Mouse (Mus musculus) midbrain, embryonic 15.5 days (tissue): ENCODE data around the gene Neu1. TPM values are rescaled to one million over a fixed set of nuclear protein-coding genes. Genes with fewer than 3 reads are reported as not detected.

ENCODE experiments used
- ATAC-seq: fragments of 200-750 bp; cut with Nextera tagmentation; replicated peaks from 2 replicates; pipeline ENCODE4 v1.8.0; 2017; ENCODE audit warnings: moderate TSS enrichment
- H3K27ac ChIP-seq: fragments of 300-500 bp; sonication (generic); 2 replicates; pipeline ENCODE4 v1.5.1; 2015; ENCODE audit warnings: mild to moderate bottlenecking, inconsistent platforms
- H3K27me3 ChIP-seq: fragments of 300-500 bp; sonication (generic); replicated peaks from 2 replicates; pipeline ENCODE4 v1.6.1; 2015; ENCODE audit warnings: inconsistent platforms
- H3K36me3 ChIP-seq: fragments of 300-500 bp; sonication (generic); replicated peaks from 2 replicates; pipeline ENCODE4 v1.6.1; 2015; ENCODE audit warnings: inconsistent platforms
- H3K4me1 ChIP-seq: fragments of 300-500 bp; sonication (generic); 2 replicates; pipeline ENCODE4 v1.6.1; 2015; ENCODE audit warnings: inconsistent platforms
- H3K4me2 ChIP-seq: fragments of 300-500 bp; sonication (generic); 2 replicates; pipeline ENCODE4 v1.6.1; 2015; ENCODE audit warnings: inconsistent platforms, mild to moderate bottlenecking, moderate library complexity
- H3K4me3 ChIP-seq: fragments of 300-500 bp; sonication (generic); 2 replicates; pipeline ENCODE4 v1.5.1; 2015; ENCODE audit warnings: mild to moderate bottlenecking, inconsistent platforms
- H3K9ac ChIP-seq: fragments of 300-500 bp; sonication (generic); 2 replicates; pipeline ENCODE4 v1.6.1; 2015; ENCODE audit warnings: mild to moderate bottlenecking, inconsistent platforms
- H3K9me3 ChIP-seq: fragments of 300-500 bp; sonication (generic); 2 replicates; pipeline ENCODE4 v1.6.1; 2016; ENCODE audit warnings: inconsistent platforms
- WGBS: fragments of 180-500 bp; shearing (Covaris S2); methylation state at CpG from one replicate; pipeline ENCODE4 v1.1.7; 2015; ENCODE audit warnings: mixed read lengths; 5-methylcytosine and 5-hydroxymethylcytosine counted together
- polyA plus RNA-seq: library from polyadenylated mRNA; unstranded; fragments of >200 nt; fragmentation: Nextera tagmentation; extraction: Ambion mirVana; gene quantifications from 2 replicates; pipeline ENCODE4 v1.2.1, GENCODE M21; 2015

The Neu1 gene
- polyA plus RNA-seq, 1 experiment from 2014 or later, result 36.1 TPM

GRCm38 (mm10) chr17:34980655-34981054 lies 49.6 kb downstream of the Neu1 start:
- Histone ChIP-seq H3K9ac (peak overlapping the region; percentile 69), H3K9me3 (no peaks in the 10 kb centered on the region), H3K4me1 (peaks cover 23% of the 10 kb centered on the region), H3K27me3 (no peaks in the 10 kb centered on the region), H3K4me3 (peak overlapping the region; percentile 63), H3K4me2 (peak overlapping the region; percentile 73), H3K36me3 (peaks cover 5% of the 10 kb centered on the region; the same call in 1 of the 2 replicates), H3K27ac (peak overlapping the region; percentile 96; the same call in 1 of the 2 replicates)
- 11% methylated on average over 2 of the region's 2 CpGs for WGBS
- ATAC-seq, result no peak

- H3K4me3 ChIP-seq, result peak within 1 kb of the TSS; percentile 63
- peaks cover 23% of the 10 kb centered on the region for H3K4me1 ChIP-seq
- H3K9me3 ChIP-seq, result no peaks in the 10 kb centered on the region
- ATAC-seq, result peak; percentile 97
- H3K36me3 ChIP-seq, result peaks cover 14% of the 10 kb centered on the region; the same call in 1 of the 2 replicates
- H3K4me2 ChIP-seq, result peak within 1 kb of the TSS; percentile 73
- peak within 1 kb of the TSS; percentile 69 for H3K9ac ChIP-seq
- under 1% methylated on average over 56 of the region's 58 CpGs for WGBS
- H3K27ac ChIP-seq, result peak within 1 kb of the TSS; percentile 96
- no peaks in the 10 kb centered on the region for H3K27me3 ChIP-seq
Observed at GRCm38 (mm10) chr17:34981690-34982180, 50.7 kb downstream of the Neu1 start, which contains the start of gene Lsm2. Gene Lsm2 (plus strand): TSS chr17:34981862.

GRCm38 (mm10) chr17:34982328-34982727 lies 51.3 kb downstream of the Neu1 start:
- under 1% methylated on average over 15 of the region's 15 CpGs for WGBS
- ATAC-seq, result peak; percentile 38; the same call in 1 of the 2 replicates

GRCm38 (mm10) chr17:34984218-34984617 lies 53.2 kb downstream of the Neu1 start:
- no peak overlapping the region for H3K4me2 ChIP-seq
- H3K4me1 ChIP-seq, result peaks cover 23% of the 10 kb centered on the region
- H3K9me3 ChIP-seq, result no peaks in the 10 kb centered on the region
- H3K27ac ChIP-seq, result no peak overlapping the region
- WGBS, result 70% methylated on average over 2 of the region's 2 CpGs
- H3K36me3 ChIP-seq, result peaks cover 14% of the 10 kb centered on the region; the same call in 1 of the 2 replicates
- no peak overlapping the region for H3K9ac ChIP-seq
- no peak overlapping the region for H3K4me3 ChIP-seq
- no peak for ATAC-seq
- H3K27me3 ChIP-seq, result no peaks in the 10 kb centered on the region

More at GRCm38 (mm10) chr17:34982328-34982727, 51.3 kb downstream of the Neu1 start:
- Histone ChIP-seq H3K36me3 (peaks cover 14% of the 10 kb centered on the region; the same call in 1 of the 2 replicates), H3K9ac (peak overlapping the region; percentile 69), H3K9me3 (no peaks in the 10 kb centered on the region), H3K4me3 (peak overlapping the region; percentile 63), H3K4me1 (peaks cover 23% of the 10 kb centered on the region), H3K4me2 (peak overlapping the region; percentile 73), H3K27ac (peak overlapping the region; percentile 96), H3K27me3 (no peaks in the 10 kb centered on the region)

Other genes starting within 250 kb of the Neu1 start
- gene C4b, start 187.4 kb upstream of the Neu1 start, polyA plus RNA-seq, result 0.22 TPM in 2 replicates
- gene Cyp21a1, start 126.7 kb upstream of the Neu1 start, polyA plus RNA-seq, result not detected in 2 replicates
- 41.2 and 50.4 TPM in 2 replicates for gene Stk19, start 94.3 kb upstream of the Neu1 start, polyA plus RNA-seq
- gene Dxo, start 94.2 kb upstream of the Neu1 start, polyA plus RNA-seq, result 75.0 and 79.1 TPM in 2 replicates
- gene Skiv2l, start 81.0 kb upstream of the Neu1 start, polyA plus RNA-seq, result 67.4 and 73.8 TPM in 2 replicates
- 76.3 and 82.3 TPM in 2 replicates for gene Nelfe, start 80.9 kb upstream of the Neu1 start, polyA plus RNA-seq
- 2.6 and 3.3 TPM in 2 replicates for gene Cfb, start 68.7 kb upstream of the Neu1 start, polyA plus RNA-seq
- 17.4 and 17.5 TPM in 2 replicates for gene Zbtb12, start 51.8 kb upstream of the Neu1 start, polyA plus RNA-seq
- gene Gm20547, start 49.2 kb upstream of the Neu1 start, polyA plus RNA-seq, result 0.18 TPM in 1 of 2 replicates, not detected in the other
- gene C2, start 33.0 kb upstream of the Neu1 start, polyA plus RNA-seq, result 2.1 and 3.1 TPM in 2 replicates
- 113 and 119 TPM in 2 replicates for gene Ehmt2, start 32.8 kb upstream of the Neu1 start, polyA plus RNA-seq
- gene Slc44a4, start 16.8 kb upstream of the Neu1 start, polyA plus RNA-seq, result not detected in 2 replicates
- 0.24 and 0.31 TPM in 2 replicates for gene Hspa1b, start 28.0 kb downstream of the Neu1 start, polyA plus RNA-seq
- gene Gm20481, start 38.7 kb downstream of the Neu1 start, polyA plus RNA-seq, result not detected in 2 replicates
- 12.7 and 13.3 TPM in 2 replicates for gene Hspa1a, start 40.9 kb downstream of the Neu1 start, polyA plus RNA-seq
- gene Hspa1l, start 41.5 kb downstream of the Neu1 start, polyA plus RNA-seq, result 1.2 and 1.5 TPM in 2 replicates
- 103 and 111 TPM in 2 replicates for gene Lsm2, start 50.6 kb downstream of the Neu1 start, polyA plus RNA-seq
- gene Vars, start 69.7 kb downstream of the Neu1 start, polyA plus RNA-seq, result 63.1 and 70.2 TPM in 2 replicates
- gene Vwa7, start 85.3 kb downstream of the Neu1 start, polyA plus RNA-seq, result 0.06 and 0.15 TPM in 2 replicates
- 2.5 and 2.7 TPM in 2 replicates for gene Sapcd1, start 96.8 kb downstream of the Neu1 start, polyA plus RNA-seq
- 1.6 and 3.3 TPM in 2 replicates for gene Msh5, start 115.5 kb downstream of the Neu1 start, polyA plus RNA-seq
- gene Clic1, start 118.7 kb downstream of the Neu1 start, polyA plus RNA-seq, result 62.4 and 72.1 TPM in 2 replicates
- gene Ddah2, start 127.8 kb downstream of the Neu1 start, polyA plus RNA-seq, result 337 and 380 TPM in 2 replicates
- gene Ly6g6c, start 134.1 kb downstream of the Neu1 start, polyA plus RNA-seq, result 0.31 TPM in 1 of 2 replicates, not detected in the other
- gene Mpig6b, start 134.9 kb downstream of the Neu1 start, polyA plus RNA-seq, result 0.21 and 0.43 TPM in 2 replicates
- gene Ly6g6e, start 145.6 kb downstream of the Neu1 start, polyA plus RNA-seq, result 0.21 and 0.32 TPM in 2 replicates
- 1.9 and 2.5 TPM in 2 replicates for gene Ly6g6d, start 146.8 kb downstream of the Neu1 start, polyA plus RNA-seq
- gene Ly6g6f, start 154.4 kb downstream of the Neu1 start, polyA plus RNA-seq, result not detected in 2 replicates
- gene Abhd16a, start 158.0 kb downstream of the Neu1 start, polyA plus RNA-seq, result 105 and 113 TPM in 2 replicates
- gene Ly6g5c, start 177.0 kb downstream of the Neu1 start, polyA plus RNA-seq, result not detected in 2 replicates
- gene Ly6g5b, start 184.2 kb downstream of the Neu1 start, polyA plus RNA-seq, result 1.1 and 2.2 TPM in 2 replicates
- gene Gpank1, start 190.2 kb downstream of the Neu1 start, polyA plus RNA-seq, result 25.9 and 28.9 TPM in 2 replicates
- gene Csnk2b, start 190.8 kb downstream of the Neu1 start, polyA plus RNA-seq, result 316 and 319 TPM in 2 replicates
- 8.3 and 9.6 TPM in 2 replicates for gene D17H6S53E, start 195.1 kb downstream of the Neu1 start, polyA plus RNA-seq
- gene Apom, start 200.8 kb downstream of the Neu1 start, polyA plus RNA-seq, result 0.56 and 1.4 TPM in 2 replicates
- 82.9 and 83.4 TPM in 2 replicates for gene Bag6, start 203.9 kb downstream of the Neu1 start, polyA plus RNA-seq
- 188 and 203 TPM in 2 replicates for gene Prrc2a, start 233.6 kb downstream of the Neu1 start, polyA plus RNA-seq
- gene Aif1, start 244.8 kb downstream of the Neu1 start, polyA plus RNA-seq, result 7.3 and 8.2 TPM in 2 replicates